Mouse (Mus musculus): Measurements from ENCODE around the gene Myo3a.

Gene Myo3a

DNA sequence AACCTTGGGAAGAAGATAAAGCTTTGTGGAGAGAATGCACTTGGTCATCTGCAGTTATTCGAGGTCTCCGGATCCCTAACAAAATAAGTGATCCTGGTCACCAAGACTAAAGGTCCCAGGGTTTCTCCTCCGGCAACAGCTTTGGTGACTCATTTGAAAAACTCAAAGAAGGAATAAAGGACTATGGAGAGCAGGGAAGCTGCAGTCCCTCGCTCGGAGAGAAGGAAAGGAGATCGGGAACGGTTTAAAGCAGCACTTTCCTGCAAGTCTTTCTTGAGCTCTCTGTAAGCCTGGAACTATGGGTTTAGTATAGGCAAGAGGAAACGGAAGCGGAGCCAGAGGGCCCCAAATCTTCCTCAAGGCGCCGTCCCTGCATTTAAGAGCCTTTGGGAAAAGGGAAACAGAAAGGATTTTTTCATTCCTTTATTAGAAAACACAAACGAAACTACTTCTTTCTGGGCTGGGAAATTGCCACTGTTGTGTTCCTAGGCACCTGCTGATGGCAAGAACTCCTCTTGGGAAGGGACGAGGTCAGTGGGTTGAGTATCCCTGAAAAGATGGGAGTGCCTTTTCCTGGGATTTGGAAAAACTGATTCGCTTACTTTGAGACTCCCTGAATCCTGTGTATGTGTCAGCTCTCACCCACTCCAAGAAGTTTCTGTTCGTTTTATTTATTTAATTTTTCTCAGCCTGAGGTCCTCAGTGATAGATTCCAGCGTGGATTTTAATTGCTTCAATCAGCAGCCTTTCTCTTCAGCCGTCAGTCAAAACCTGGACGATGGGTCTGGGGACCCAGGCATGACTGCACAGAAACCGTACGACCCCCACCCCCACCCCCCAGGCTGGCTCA, 393.9 kb downstream of the Myo3a start:
- in situ Hi-C loops (cut with MseI, MboI): no loop called here

DNA sequence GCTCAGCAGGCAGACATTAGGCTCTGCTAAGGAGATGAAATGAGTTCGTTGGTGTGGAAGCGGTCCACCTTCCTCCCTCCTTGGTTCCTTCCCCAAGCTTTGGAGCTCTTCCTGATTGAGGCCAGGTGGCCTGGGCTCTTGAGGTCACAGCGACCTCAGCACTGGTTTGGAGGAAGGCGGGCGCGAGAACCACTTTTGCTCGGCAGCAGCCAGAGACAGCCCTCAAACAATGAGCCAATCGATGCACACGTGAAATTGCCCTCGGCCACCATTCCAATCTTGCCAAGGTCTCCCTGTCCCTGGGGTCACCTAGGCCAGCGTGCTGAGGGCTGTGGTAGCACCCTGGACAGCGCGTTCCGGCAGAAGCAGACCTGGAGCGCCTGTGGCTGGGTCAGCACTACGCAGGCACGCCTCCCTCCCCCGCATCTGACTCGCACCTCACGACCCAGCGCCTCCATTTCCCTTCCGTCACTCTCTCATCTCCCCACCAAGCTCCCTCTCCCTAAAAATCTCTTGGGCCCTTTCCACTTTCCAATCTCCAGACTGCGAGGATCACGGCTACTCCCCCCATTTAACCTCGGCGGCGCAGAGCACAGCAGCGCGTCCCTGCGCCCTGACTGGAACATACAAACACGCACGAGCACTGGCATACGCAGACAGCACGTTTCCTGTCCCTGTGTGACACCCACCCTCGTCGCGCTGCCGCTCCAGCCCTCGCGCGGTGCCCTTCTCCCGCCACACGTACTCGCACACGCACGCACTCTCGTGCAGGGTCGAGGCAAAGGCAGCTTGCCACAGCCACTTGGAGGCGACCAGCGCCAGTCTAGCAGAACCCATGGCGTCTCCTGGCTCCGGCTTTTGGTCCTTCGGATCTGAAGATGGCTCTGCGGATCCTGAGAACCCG, 394.8 kb downstream of the Myo3a start, which contains the start of gene Gad2:
TSS of gene Gad2 (plus strand) at position 378 of the 904 bp plus-strand sequence.
- in situ Hi-C loops (cut with MseI, MboI): no loop called here

DNA sequence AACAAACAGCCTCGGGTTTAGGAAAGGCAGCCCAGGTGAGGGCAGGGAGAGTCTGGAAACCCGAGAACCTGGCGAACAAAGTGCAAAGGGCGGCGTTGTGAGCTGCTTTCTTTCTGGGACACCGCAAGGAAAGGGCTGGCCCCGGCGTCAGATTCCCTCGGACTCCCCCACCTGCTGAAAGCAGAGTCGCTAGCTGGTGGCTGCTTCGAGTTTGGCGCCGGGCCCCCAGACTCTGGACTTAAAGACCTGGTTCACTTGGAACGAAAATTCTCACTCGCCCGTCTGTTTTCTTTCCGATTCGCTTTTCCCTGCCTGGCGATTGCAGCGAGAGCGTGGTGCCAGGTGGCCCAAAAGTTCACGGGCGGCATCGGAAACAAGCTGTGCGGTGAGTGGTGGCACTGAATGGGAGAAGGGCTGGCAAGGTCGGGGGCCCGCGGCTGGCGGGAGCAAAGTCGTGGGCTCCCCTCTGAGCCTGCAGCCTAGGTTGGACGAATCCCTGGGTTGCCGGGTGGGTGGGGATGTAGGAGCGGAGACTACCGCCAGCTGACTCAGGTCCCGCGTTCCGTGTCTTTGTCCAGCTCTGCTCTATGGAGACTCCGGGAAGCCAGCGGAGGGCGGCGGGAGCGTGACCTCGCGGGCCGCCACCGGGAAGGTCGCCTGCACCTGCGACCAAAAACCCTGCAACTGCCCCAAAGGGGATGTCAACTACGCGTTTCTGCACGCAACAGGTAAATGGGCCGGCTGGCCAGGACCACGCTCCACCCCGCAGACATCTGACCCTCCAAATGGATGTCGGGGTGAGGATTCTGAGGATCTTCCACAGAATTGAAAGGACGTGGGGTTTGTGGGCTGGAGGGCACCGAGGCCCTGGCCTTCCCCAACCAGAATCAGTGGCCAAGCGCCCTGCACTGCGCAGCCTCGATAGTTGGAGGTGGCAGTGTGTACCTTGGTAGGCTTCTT, 396.1 kb downstream of the Myo3a start:
- in situ Hi-C loops (cut with MseI, MboI): no loop called here

DNA sequence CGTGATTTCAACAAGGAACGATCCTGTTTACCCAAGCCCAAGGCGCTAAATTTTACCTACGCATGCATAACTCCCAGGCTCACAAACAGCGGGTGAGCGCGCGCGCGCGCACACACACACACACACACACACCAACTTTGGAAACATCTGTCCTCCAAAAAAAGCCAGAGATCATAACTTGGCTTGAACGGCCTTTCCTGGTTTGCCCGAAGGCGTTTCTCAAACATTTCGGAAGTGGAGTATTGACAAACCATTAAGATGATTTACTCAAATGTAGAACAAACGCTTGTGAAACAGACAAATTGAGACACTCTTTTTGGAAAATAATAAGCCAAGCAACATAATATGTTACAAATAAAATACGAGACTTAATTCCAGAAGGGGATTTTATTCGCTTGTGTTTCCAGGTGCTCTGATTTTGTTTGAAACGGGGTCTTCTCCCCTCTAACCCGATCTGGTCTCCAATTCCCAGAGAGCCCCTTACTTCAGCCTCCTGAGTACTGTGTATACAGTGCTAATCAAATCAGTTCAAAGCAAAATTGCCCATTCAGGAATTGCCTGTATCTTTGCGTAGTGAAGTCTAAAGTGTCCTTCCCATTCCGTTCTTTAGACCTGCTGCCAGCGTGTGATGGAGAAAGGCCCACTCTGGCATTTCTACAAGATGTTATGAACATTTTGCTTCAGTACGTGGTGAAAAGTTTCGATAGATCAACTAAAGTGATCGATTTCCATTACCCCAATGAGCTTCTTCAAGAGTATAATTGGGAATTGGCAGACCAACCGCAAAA, 397.1 kb downstream of the Myo3a start:
- in situ Hi-C loops (cut with MseI, MboI): no loop called here

DNA sequence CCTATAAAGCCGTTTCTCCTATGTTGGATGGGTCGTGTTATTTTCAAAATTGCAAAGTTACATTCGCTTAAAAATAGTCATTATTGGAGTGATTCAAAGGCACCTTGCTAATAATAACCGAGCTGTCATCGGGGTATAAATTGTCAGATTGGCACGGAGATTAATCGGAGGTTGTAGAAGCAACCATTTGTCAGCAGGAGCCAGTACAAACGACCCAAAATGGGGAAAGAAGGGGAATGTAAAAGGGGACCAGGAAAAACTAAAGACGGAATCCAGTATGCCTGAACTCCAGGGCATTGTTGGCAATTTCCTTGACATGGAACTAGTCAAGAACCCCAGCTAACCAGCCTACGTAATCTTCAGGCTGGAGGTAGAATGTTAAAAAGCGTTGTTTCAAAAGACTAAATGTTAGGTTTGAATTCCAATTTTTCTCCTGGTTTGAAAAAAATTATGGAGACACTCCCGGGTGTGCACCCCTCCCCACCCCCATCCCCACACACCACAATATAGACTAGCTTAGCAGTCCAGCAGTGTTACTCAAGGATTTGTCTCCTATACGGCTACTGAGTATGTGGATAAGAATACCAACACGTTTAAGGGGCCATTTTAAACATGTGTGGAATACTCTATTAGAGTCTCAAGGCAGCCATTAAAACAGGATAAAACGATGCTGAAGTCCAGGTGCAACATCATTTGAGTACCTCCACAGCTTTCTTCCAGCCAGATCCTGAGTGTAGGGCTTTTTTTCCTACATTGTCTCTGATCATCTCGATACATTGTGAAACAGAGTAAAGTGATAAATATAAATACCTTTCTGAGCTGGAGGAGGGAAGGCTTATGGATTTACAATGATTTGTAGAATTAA, 398.0 kb downstream of the Myo3a start:
- in situ Hi-C loops (cut with MseI, MboI): no loop called here

DNA sequence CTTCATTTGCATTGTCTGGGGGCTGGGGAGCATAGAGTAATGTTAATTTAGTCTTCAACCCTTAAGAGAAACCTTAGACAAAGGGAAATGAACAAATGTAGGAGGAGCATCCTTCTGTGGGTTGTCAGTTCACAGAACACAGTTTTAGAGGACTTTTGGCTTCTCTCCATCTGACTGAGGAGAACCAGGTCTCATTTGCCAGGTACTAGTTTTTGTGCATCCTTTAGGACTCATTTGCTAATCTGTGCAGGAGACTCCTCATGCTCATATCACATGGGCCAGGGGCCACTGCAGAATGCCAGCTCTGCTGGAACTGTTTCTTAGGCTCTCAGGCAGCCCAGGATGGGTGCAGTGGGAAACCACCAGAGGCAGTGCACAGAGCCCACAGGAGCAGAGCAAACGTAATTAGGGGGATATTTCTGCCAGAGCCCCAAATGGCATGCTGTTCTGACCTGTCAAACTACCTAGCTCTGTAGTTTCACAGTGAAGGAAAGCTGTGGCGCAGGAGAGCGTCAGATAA, 399.9 kb downstream of the Myo3a start:
- in situ Hi-C loops (cut with MseI, MboI): no loop called here

DNA sequence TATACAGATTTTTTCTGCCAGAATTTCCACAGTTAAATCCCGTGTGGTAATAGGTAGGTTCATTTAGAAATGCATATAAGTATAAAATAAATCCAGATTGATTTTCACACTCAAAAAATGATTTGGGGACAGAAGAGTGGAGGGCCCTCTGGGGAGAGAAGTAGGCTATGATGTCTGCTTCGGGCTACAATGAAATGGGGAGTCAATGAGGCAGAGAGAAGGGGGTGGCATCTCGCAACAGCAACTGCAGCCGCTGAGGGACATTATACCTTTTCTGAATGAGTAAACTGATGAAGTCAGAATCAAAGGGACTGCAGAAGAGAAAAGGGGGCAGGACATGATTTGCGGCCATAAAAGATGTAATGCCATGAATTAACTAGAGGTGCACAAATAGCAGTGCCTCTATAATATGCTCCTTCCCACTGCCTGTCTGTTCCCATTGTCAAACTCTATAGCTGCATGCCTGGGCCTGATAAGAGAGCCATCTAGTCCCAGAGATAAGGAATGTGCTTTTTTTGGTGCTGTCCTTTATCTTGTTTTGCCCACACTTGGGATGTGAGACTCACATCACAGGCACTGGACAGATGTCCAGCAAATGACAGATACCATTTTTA, 400.6 kb downstream of the Myo3a start:
- in situ Hi-C loops (cut with MseI, MboI): no loop called here

DNA sequence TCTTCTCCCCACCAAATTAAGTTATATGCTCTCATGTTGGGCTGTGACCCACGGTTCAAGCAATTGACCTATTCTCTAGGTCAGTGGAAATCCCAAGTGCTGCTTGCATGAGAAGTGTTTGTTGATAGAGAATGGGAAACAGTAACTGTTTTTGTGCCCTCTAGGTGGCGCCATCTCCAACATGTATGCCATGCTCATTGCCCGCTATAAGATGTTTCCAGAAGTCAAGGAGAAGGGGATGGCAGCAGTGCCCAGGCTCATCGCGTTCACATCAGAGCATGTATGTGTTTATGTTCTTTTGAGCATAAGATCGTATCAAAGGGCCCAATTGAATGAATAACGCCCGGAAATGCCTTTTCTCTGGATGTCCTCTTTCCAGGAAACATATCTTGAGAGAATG, 407.5 kb downstream of the Myo3a start:
- in situ Hi-C loops (cut with MseI, MboI): no loop called here

DNA sequence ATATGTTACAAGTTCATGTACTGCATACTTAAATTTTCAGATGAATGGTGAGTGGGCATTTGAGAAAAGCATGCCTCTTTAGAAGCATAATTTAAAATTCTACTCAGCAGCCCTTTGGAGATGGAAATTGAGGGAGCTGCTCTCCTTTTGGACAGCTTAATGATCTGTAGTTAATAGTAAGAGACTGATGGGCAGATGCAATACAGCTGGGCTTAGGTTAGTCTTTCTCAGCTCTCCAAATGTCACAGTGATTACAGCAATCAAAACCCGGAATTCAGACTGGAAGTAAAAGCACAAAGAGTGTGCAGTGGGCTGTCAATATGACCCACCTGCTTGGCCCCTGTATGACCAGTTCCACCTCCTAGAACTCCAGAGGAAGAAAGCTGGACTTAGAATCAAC, 418.8 kb downstream of the Myo3a start:
- in situ Hi-C loops (cut with MseI, MboI): no loop called here

DNA sequence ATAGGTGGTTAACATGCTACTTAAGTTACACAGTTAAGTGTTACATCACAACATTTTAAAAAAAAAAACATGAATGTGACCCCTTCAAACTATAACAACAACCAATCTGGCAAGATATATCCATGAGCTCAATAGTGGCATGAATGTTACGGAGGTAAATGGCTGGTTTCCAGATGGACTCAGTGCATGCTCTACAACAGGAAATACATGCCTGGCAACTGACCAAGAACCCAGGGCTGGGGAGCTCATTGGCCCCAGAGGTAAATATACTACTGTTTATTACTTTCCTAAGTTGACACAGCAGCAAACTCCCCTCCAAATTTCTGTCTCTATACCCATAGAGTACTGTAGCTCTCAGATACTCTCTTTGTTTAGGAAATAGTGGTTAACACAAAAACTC, 421.1 kb downstream of the Myo3a start:
- in situ Hi-C loops (cut with MseI, MboI): no loop called here

DNA sequence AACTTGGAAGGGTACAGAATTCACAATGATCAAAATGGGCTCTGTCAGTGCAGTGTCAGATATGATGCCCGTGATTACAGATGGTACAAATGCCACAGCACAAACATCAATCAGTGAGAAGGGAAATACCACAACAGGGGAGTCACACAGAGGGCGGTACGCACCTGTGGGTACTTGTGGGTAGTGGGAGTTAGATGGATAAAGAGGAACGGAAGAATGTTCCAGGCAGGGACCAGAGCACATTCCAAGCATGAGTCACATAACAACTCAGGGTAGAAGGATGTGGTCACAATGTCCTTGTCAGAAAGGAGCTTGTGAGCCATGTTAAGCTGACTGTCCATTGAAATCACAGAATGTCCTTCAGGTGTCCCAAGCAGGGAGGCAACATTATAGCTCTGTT, 424.5 kb downstream of the Myo3a start:
- in situ Hi-C loops (cut with MseI, MboI): no loop called here

DNA sequence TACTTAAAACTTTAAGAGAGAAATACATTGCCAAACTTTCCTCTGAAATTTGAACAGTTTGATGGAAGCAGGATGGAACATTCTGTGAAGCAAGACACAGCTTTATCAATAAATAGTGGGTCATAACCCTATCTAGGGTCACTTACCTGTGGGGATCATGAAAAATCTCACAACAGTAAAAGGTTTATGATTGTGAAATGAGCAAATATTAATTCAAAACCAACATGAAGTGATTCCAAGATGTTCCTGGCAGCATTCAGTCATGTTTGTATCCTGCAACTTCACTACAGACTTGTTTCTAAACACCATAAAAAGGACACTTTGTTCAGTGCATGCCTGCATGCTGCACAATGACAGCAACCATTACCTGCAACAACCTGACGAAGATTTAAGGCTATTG, 436.4 kb downstream of the Myo3a start:
- in situ Hi-C loops (cut with MseI, MboI): no loop called here

All from mouse trophoblast stem cell (cell line).